Mouse (Mus musculus): ENCODE results near the gene Ccnk.

DNA sequence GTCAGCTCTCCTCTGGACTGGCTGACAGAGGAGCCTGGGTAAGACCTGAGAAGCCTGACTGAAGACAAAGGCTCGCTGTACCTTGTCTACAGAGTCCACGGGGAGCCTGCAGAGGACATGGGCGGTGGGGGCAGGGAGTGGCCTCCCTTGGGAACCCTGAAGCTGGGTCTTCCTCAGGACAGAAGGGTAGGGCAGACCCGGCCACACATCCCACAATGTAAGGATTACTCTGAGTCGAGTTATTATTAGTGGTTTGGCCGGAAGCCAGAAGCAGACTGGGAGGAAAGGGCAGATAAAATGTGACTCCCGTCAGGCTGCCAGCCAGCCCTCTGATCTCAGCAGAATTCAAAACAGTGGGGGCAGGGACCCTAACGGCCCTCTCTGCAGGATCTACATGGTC lies 65.4 kb downstream of the Ccnk start:
- TF ChIP-seq CTCF (IDR thresholded peaks at IDR 0.05; ENCODE audit: extremely low read depth, insufficient read depth, low read length), result no peak
- no peak for TF ChIP-seq POLR2A (IDR thresholded peaks at IDR 0.05; ENCODE audit: extremely low read depth, insufficient read depth, low read length)

All from cortical plate, adult 2 months (tissue).